8 mouse cellular contexts compared by ENCODE assay signal in the genomic region with DNA sequence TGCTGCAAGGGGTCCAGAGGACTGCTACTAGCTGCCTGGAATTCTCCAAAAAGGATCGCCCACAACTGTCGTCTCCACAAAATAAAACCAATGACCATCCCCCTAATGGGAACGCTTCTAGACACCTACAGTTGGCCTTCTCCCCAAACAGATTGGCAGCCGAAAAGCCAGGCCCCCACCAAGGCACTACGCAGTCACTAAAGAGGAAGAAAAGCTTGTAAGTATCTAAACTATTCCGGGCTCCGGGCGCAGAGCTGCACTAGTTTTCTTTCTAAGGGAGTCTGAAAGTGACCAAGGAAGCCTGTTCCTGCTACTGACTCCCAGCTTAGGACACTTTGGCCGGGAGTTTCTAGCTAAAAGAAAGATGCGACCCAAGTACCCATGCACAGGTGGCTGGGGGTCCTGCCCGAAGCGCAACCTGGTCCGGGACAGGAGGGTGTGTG. TPM values are rescaled to one million over a fixed set of nuclear protein-coding genes. Genes with fewer than 3 reads are reported as not detected.
DNase-seq lines count a peak whose midpoint lies in the region; ATAC-seq and TF ChIP-seq lines count a peak whose summit lies in the region.

No protein-coding gene starts in this region.

- 2% methylated on average over 13 of the region's 13 CpGs for WGBS in lung, postnatal 0 days
- WGBS in hindbrain, embryonic 12.5 days = 2% methylated on average over 13 of the region's 13 CpGs
- 2% methylated on average over 13 of the region's 13 CpGs for WGBS in midbrain, embryonic 13.5 days

- H3K4me2 ChIP-seq in lung, postnatal 0 days (replicated peaks; ENCODE audit: low read depth, low read length) = peak overlapping the region; percentile 94
- peak overlapping the region; percentile 89 for H3K4me2 ChIP-seq in hindbrain, embryonic 12.5 days (replicated peaks)
- peak overlapping the region; percentile 91 for H3K4me2 ChIP-seq in midbrain, embryonic 13.5 days (replicated peaks)

- H3K27ac ChIP-seq in lung, postnatal 0 days (ENCODE audit: low read length) = no peak overlapping the region
- no peak overlapping the region; the same call in 1 of the 2 replicates for H3K27ac ChIP-seq in hindbrain, embryonic 12.5 days
- H3K27ac ChIP-seq in midbrain, embryonic 13.5 days = no peak overlapping the region

- H3K4me3 ChIP-seq in lung, postnatal 0 days (ENCODE audit: low read depth, low read length) = peak overlapping the region; percentile 47
- H3K4me3 ChIP-seq in hindbrain, embryonic 12.5 days = peak overlapping the region; percentile 84
- H3K4me3 ChIP-seq in midbrain, embryonic 13.5 days (replicated peaks) = peak overlapping the region; percentile 76

- no peak for ATAC-seq in lung, postnatal 0 days
- peak; percentile 38; the same call in 1 of the 2 replicates for ATAC-seq in hindbrain, embryonic 12.5 days (ENCODE audit: low FRiP score)
- ATAC-seq in midbrain, embryonic 13.5 days = no peak
- ATAC-seq in cerebellum, adult (ENCODE audit: insufficient number of reproducible peaks, low FRiP score, low TSS enrichment) = no peak; the same call in 1 of the 2 replicates

- TF ChIP-seq EP300 in lung, postnatal 0 days (IDR thresholded peaks at IDR 0.05) = no peak

- peaks cover 6% of the 10 kb centered on the region; the same call in 1 of the 2 replicates for H3K4me1 ChIP-seq in lung, postnatal 0 days (ENCODE audit: insufficient read depth, low read depth, low read length)
- peaks cover 7% of the 10 kb centered on the region for H3K4me1 ChIP-seq in hindbrain, embryonic 12.5 days
- H3K4me1 ChIP-seq in midbrain, embryonic 13.5 days (replicated peaks) = peaks cover 8% of the 10 kb centered on the region

- H3K36me3 ChIP-seq in lung, postnatal 0 days (ENCODE audit: insufficient read depth, low read length) = no peaks in the 10 kb centered on the region
- H3K36me3 ChIP-seq in hindbrain, embryonic 12.5 days = no peaks in the 10 kb centered on the region
- no peaks in the 10 kb centered on the region for H3K36me3 ChIP-seq in midbrain, embryonic 13.5 days

- H3K27me3 ChIP-seq in lung, postnatal 0 days (replicated peaks; ENCODE audit: insufficient read depth, low read length) = no peaks in the 10 kb centered on the region
- H3K27me3 ChIP-seq in hindbrain, embryonic 12.5 days = peaks cover 10% of the 10 kb centered on the region; the same call in 1 of the 2 replicates
- H3K27me3 ChIP-seq in midbrain, embryonic 13.5 days = peaks cover 11% of the 10 kb centered on the region

- DNase-seq in cerebellum, adult 11-12 months = peak; percentile 10
- no peak for DNase-seq in cerebellum, postnatal 10 days
- DNase-seq in lung, postnatal 0 days (ENCODE audit: low spot score) = no peak
- no peak for DNase-seq in lung, postnatal 4 days
- no peak for DNase-seq in thymus, postnatal 10 days (ENCODE audit: low spot score in 2 of 2)

- no peaks in the 10 kb centered on the region for H3K9me3 ChIP-seq in lung, postnatal 0 days (ENCODE audit: low read length)
- no peaks in the 10 kb centered on the region for H3K9me3 ChIP-seq in hindbrain, embryonic 12.5 days (replicated peaks)
- no peaks in the 10 kb centered on the region for H3K9me3 ChIP-seq in midbrain, embryonic 13.5 days

- H3K9ac ChIP-seq in lung, postnatal 0 days (replicated peaks; ENCODE audit: low read depth) = no peak overlapping the region
- H3K9ac ChIP-seq in hindbrain, embryonic 12.5 days = peak overlapping the region; percentile 81
- peak overlapping the region; percentile 77 for H3K9ac ChIP-seq in midbrain, embryonic 13.5 days (replicated peaks)

- no peak for TF ChIP-seq CTCF in lung, postnatal 0 days (IDR thresholded peaks at IDR 0.05)

RNA-seq across cellular contexts. Expression of gene Chrna7, which starts 0.7 kb away (rescaled TPM):
- polyA plus RNA-seq in lung, postnatal 0 days (2015; fragmentation: Nextera tagmentation; extraction: Ambion mirVana) = 0.05 and 0.06 TPM in 2 replicates
- polyA plus RNA-seq in hindbrain, embryonic 12.5 days (2016; fragmentation: Nextera tagmentation; extraction: Ambion mirVana) = 6.9 and 8.6 TPM in 2 replicates
- polyA plus RNA-seq in midbrain, embryonic 13.5 days (2015; fragmentation: Nextera tagmentation; extraction: Ambion mirVana) = 4.5 and 5.8 TPM in 2 replicates
